Mouse (Mus musculus): ENCODE data around the gene Tigd3. TPM values are rescaled to one million over a fixed set of nuclear protein-coding genes. Genes with fewer than 3 reads are reported as not detected.
A peak's percentile ranks its signal among the peaks of the same experiment; 100 is the strongest.

Gene Tigd3
- polyA plus RNA-seq, 1 experiment from 2014 or later = 1.4 TPM

DNA sequence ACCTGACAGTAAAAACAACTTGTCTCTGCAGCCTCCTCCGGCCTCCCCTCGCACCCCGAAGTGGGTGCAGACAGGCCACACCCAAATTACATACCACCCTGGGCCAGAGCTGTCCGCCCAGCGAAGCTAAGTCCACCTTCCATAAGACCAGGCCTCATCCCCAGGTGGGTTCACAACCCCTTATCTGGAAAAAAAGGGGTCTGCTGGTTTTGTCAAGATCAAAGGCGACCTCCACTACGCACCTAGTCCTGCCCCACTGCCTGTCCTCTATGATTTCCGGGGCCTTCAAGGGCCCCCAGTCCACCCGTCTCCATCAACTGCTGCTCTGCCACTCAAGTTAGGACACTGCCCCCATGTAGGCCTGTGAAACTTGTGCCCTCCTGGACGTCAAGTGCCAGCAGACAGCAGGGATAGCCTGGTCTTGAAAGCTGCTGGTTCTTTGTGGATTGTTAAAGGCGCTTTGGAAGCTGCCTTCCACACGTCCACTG lies 49.1 kb downstream of the Tigd3 start:
- peak overlapping the region; percentile 57 for H3K4me2 ChIP-seq (ENCODE audit: low read depth, low read length)
- H3K9ac ChIP-seq (ENCODE audit: low read depth, low read length) = peak overlapping the region; percentile 60
- H3K4me1 ChIP-seq (ENCODE audit: control insufficient read depth, insufficient read depth, low read length) = peaks cover 70% of the 10 kb centered on the region
- DNase-seq (ENCODE audit: low spot score) (no peak), ATAC-seq (ENCODE audit: low read depth) (no peak)
- whole genome bisulfite sequencing = 64% methylated on average over 12 of the region's 12 CpGs
- H3K27me3 ChIP-seq (replicated peaks; ENCODE audit: control insufficient read depth, insufficient read depth, low read length) = no peaks in the 10 kb centered on the region
- H3K9me3 ChIP-seq (ENCODE audit: control insufficient read depth, low read length) = no peaks in the 10 kb centered on the region
- no peaks in the 10 kb centered on the region for H3K36me3 ChIP-seq (ENCODE audit: control insufficient read depth, insufficient read depth, low read length)
- H3K27ac ChIP-seq (replicated peaks; ENCODE audit: low read depth, low read length) = peak overlapping the region; percentile 96
- peak overlapping the region; percentile 32 for H3K4me3 ChIP-seq (ENCODE audit: low read depth, low read length)

DNA sequence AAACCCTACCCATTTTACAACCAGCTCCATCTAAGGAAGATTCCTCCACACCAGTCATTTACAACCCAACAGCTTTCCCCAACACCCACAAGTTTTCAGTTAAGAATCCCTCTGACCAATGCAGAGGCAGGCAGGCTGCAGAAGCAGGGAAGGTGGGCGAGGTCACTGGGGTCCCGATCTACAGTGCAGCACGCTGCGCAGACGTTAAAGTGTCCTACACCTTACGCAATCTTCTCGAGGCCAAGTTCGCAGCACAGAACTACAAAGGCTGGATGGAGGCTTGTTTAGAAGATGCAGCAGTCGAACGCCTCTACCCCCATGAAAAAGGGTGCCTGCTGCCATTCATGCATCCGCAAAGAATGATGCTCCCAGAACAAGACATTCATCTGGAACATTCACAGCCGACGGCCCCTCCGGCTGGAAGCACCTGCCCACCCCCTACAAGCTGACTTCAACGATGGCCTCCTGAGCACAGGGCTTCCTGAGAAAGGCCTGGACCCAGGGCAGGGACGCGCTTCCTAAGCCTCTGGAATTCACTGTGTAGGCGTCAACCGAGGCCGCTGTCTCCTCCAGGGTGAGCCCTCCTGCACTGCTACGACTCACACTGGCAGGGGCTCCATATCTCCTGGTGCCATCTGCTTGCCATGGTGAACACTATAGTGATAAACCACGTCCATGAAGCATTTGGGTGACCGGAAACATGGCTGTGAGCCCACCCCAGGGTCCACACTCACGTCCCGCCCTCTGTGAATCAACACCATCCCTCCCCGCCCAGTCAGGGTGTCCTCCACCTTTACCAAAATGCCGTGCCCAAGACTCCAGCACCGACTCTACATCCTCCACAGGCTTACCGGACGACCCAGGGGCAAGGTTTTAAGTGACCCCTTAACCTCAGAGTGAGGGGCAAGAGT lies 49.9 kb downstream of the Tigd3 start:
- no peak for DNase-seq (ENCODE audit: low spot score)
- H3K9ac ChIP-seq (ENCODE audit: low read depth, low read length) = peak overlapping the region; percentile 60
- H3K27ac ChIP-seq (replicated peaks; ENCODE audit: low read depth, low read length) = peak overlapping the region; percentile 96
- peak overlapping the region; percentile 57 for H3K4me2 ChIP-seq (ENCODE audit: low read depth, low read length)
- H3K4me3 ChIP-seq (ENCODE audit: low read depth, low read length) = peak overlapping the region; percentile 32
- 83% methylated on average over 30 of the region's 30 CpGs for WGBS
- H3K27me3 ChIP-seq (replicated peaks; ENCODE audit: control insufficient read depth, insufficient read depth, low read length) = no peaks in the 10 kb centered on the region
- H3K36me3 ChIP-seq (ENCODE audit: control insufficient read depth, insufficient read depth, low read length) = no peaks in the 10 kb centered on the region
- no peak for ATAC-seq (ENCODE audit: low read depth)
- no peaks in the 10 kb centered on the region for H3K9me3 ChIP-seq (ENCODE audit: control insufficient read depth, low read length)
- peaks cover 63% of the 10 kb centered on the region for H3K4me1 ChIP-seq (ENCODE audit: control insufficient read depth, insufficient read depth, low read length)

GRCm38 (mm10) chr19:5842785-5843730 lies 50.9 kb downstream of the Tigd3 start:
- Histone ChIP-seq H3K36me3 (ENCODE audit: control insufficient read depth, insufficient read depth, low read length) (no peaks in the 10 kb centered on the region), H3K4me2 (ENCODE audit: low read depth, low read length) (peak overlapping the region; percentile 57), H3K27ac (replicated peaks; ENCODE audit: low read depth, low read length) (peak overlapping the region; percentile 96; the same call in 1 of the 2 replicates), H3K4me3 (ENCODE audit: low read depth, low read length) (peak overlapping the region; percentile 32), H3K27me3 (replicated peaks; ENCODE audit: control insufficient read depth, insufficient read depth, low read length) (no peaks in the 10 kb centered on the region), H3K9me3 (ENCODE audit: control insufficient read depth, low read length) (no peaks in the 10 kb centered on the region), H3K4me1 (ENCODE audit: control insufficient read depth, insufficient read depth, low read length) (peaks cover 53% of the 10 kb centered on the region), H3K9ac (ENCODE audit: low read depth, low read length) (peak overlapping the region; percentile 60)
- 60% methylated on average over 9 of the region's 9 CpGs for WGBS
- no peak for DNase-seq (ENCODE audit: low spot score)
- no peak for ATAC-seq (ENCODE audit: low read depth)

DNA sequence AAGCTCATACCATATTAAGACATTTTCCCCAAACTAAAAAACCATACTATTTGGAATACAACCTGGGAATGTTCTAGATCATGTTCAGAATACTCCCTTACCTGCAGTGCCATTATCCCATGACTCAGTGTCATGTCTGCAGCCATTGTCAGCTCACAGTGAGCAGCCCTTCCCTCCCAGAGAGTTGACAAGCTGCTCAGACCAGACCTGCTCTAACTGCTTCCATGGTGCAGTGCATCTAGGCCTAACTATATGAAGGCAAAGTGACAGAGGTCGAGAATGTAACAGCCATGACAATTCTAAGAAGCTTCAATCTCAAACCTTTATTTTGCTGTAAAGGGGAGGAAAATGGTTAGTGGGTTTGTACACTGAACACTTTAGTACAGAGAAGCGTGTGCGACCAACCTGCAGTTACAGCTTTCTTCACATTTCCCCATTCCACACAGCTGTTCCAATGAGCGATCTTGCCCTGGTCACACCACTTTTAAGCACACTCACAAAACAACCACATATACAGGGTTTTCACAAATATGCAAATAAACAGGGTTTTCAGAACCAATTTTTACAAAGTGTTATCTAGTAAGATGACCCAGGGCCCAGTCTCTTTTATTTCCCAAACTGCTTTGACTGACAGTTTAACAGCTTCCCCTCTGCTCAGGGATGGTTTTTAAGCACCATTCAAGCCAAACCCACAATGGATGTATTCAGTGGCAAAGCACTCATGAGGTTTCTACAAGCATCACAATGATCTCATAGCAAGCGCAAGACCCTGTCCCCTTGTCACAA lies 51.8 kb downstream of the Tigd3 start:
- 0 out of 2 replicates have a peak overlapping the region, but pooled peaks have one; percentile 96 for H3K27ac ChIP-seq (replicated peaks; ENCODE audit: low read depth, low read length)
- peaks cover 45% of the 10 kb centered on the region for H3K4me1 ChIP-seq (ENCODE audit: control insufficient read depth, insufficient read depth, low read length)
- no peaks in the 10 kb centered on the region for H3K9me3 ChIP-seq (ENCODE audit: control insufficient read depth, low read length)
- 61% methylated on average over 5 of the region's 5 CpGs for WGBS
- H3K27me3 ChIP-seq (replicated peaks; ENCODE audit: control insufficient read depth, insufficient read depth, low read length) = no peaks in the 10 kb centered on the region
- DNase-seq (ENCODE audit: low spot score) (no peak), ATAC-seq (ENCODE audit: low read depth) (no peak)
- H3K36me3 ChIP-seq (ENCODE audit: control insufficient read depth, insufficient read depth, low read length) = no peaks in the 10 kb centered on the region
- no peak overlapping the region for H3K9ac ChIP-seq (ENCODE audit: low read depth, low read length)
- peak overlapping the region; percentile 32; the same call in 1 of the 2 replicates for H3K4me3 ChIP-seq (ENCODE audit: low read depth, low read length)
- H3K4me2 ChIP-seq (ENCODE audit: low read depth, low read length) = peak overlapping the region; percentile 57

- H3K4me3 ChIP-seq (ENCODE audit: low read depth, low read length) = no peak overlapping the region
- DNase-seq (ENCODE audit: low spot score) = no peak
- H3K27me3 ChIP-seq (replicated peaks; ENCODE audit: control insufficient read depth, insufficient read depth, low read length) = no peaks in the 10 kb centered on the region
- H3K27ac ChIP-seq (replicated peaks; ENCODE audit: low read depth, low read length) = peak overlapping the region; percentile 40; the same call in 1 of the 2 replicates
- H3K4me1 ChIP-seq (ENCODE audit: control insufficient read depth, insufficient read depth, low read length) = peaks cover 38% of the 10 kb centered on the region
- 66% methylated on average over 4 of the region's 4 CpGs for WGBS
- no peak overlapping the region for H3K9ac ChIP-seq (ENCODE audit: low read depth, low read length)
- peak overlapping the region; percentile 37; the same call in 1 of the 2 replicates for H3K4me2 ChIP-seq (ENCODE audit: low read depth, low read length)
- ATAC-seq (ENCODE audit: low read depth) = no peak
- H3K9me3 ChIP-seq (ENCODE audit: control insufficient read depth, low read length) = no peaks in the 10 kb centered on the region
- H3K36me3 ChIP-seq (ENCODE audit: control insufficient read depth, insufficient read depth, low read length) = no peaks in the 10 kb centered on the region
These were observed 52.5 kb downstream of the Tigd3 start for GRCm38 (mm10) chr19:5841389-5841946.

Other genes starting within 250 kb of the Tigd3 start
- 24.4 and 26.6 TPM in 2 replicates for gene Sipa1, start 230.4 kb downstream of the Tigd3 start, polyA plus RNA-seq (2014; fragmentation: Nextera tagmentation; extraction: Ambion mirVana)
- gene Map3k11, start 205.4 kb downstream of the Tigd3 start, polyA plus RNA-seq (2014; fragmentation: Nextera tagmentation; extraction: Ambion mirVana) = 18.9 and 23.3 TPM in 2 replicates
- gene Pcnx3, start 205.2 kb downstream of the Tigd3 start, polyA plus RNA-seq (2014; fragmentation: Nextera tagmentation; extraction: Ambion mirVana) = 24.1 and 32.1 TPM in 2 replicates
- 0.34 and 1.7 TPM in 2 replicates for gene Kcnk7, start 189.8 kb downstream of the Tigd3 start, polyA plus RNA-seq (2014; fragmentation: Nextera tagmentation; extraction: Ambion mirVana)
- 34.2 and 43.4 TPM in 2 replicates for gene Ehbp1l1, start 167.8 kb downstream of the Tigd3 start, polyA plus RNA-seq (2014; fragmentation: Nextera tagmentation; extraction: Ambion mirVana)
- 101 and 111 TPM in 2 replicates for gene Fam89b, start 164.5 kb downstream of the Tigd3 start, polyA plus RNA-seq (2014; fragmentation: Nextera tagmentation; extraction: Ambion mirVana)
- gene Ltbp3, start 153.2 kb downstream of the Tigd3 start, polyA plus RNA-seq (2014; fragmentation: Nextera tagmentation; extraction: Ambion mirVana) = 59.2 and 68.0 TPM in 2 replicates
- gene Scyl1, start 122.7 kb downstream of the Tigd3 start, polyA plus RNA-seq (2014; fragmentation: Nextera tagmentation; extraction: Ambion mirVana) = 78.3 and 79.8 TPM in 2 replicates
- gene Frmd8, start 18.9 kb downstream of the Tigd3 start, polyA plus RNA-seq (2014; fragmentation: Nextera tagmentation; extraction: Ambion mirVana) = 20.6 and 25.8 TPM in 2 replicates
- gene Slc25a45, start 16.3 kb downstream of the Tigd3 start, polyA plus RNA-seq (2014; fragmentation: Nextera tagmentation; extraction: Ambion mirVana) = 2.8 and 3.0 TPM in 2 replicates
- 124 and 143 TPM in 2 replicates for gene Dpf2, start 18.9 kb upstream of the Tigd3 start, polyA plus RNA-seq (2014; fragmentation: Nextera tagmentation; extraction: Ambion mirVana)
- 14.0 and 16.2 TPM in 2 replicates for gene Cdc42ep2, start 30.7 kb upstream of the Tigd3 start, polyA plus RNA-seq (2014; fragmentation: Nextera tagmentation; extraction: Ambion mirVana)
- 59.1 and 65.2 TPM in 2 replicates for gene Pola2, start 70.1 kb upstream of the Tigd3 start, polyA plus RNA-seq (2014; fragmentation: Nextera tagmentation; extraction: Ambion mirVana)
- not detected in 2 replicates for gene Slc22a20, start 92.0 kb upstream of the Tigd3 start, polyA plus RNA-seq (2014; fragmentation: Nextera tagmentation; extraction: Ambion mirVana)
- gene Capn1, start 121.7 kb upstream of the Tigd3 start, polyA plus RNA-seq (2014; fragmentation: Nextera tagmentation; extraction: Ambion mirVana) = 16.8 and 19.0 TPM in 2 replicates
- 32.1 and 34.9 TPM in 2 replicates for gene Syvn1, start 152.4 kb upstream of the Tigd3 start, polyA plus RNA-seq (2014; fragmentation: Nextera tagmentation; extraction: Ambion mirVana)
- gene Mrpl49, start 163.6 kb upstream of the Tigd3 start, polyA plus RNA-seq (2014; fragmentation: Nextera tagmentation; extraction: Ambion mirVana) = 67.5 and 69.8 TPM in 2 replicates
- 870 and 937 TPM in 2 replicates for gene Fau, start 163.7 kb upstream of the Tigd3 start, polyA plus RNA-seq (2014; fragmentation: Nextera tagmentation; extraction: Ambion mirVana)
- 33.1 and 33.6 TPM in 2 replicates for gene Znhit2, start 167.0 kb upstream of the Tigd3 start, polyA plus RNA-seq (2014; fragmentation: Nextera tagmentation; extraction: Ambion mirVana)
- 19.5 and 21.7 TPM in 2 replicates for gene Tm7sf2, start 174.2 kb upstream of the Tigd3 start, polyA plus RNA-seq (2014; fragmentation: Nextera tagmentation; extraction: Ambion mirVana)
- 52.0 and 66.5 TPM in 2 replicates for gene Vps51, start 183.1 kb upstream of the Tigd3 start, polyA plus RNA-seq (2014; fragmentation: Nextera tagmentation; extraction: Ambion mirVana)
- gene Tmem262, start 185.9 kb upstream of the Tigd3 start, polyA plus RNA-seq (2014; fragmentation: Nextera tagmentation; extraction: Ambion mirVana) = not detected in 2 replicates
- gene Gm28374, start 188.1 kb upstream of the Tigd3 start, polyA plus RNA-seq (2014; fragmentation: Nextera tagmentation; extraction: Ambion mirVana) = 0.28 and 0.67 TPM in 2 replicates
- gene Zfpl1, start 190.8 kb upstream of the Tigd3 start, polyA plus RNA-seq (2014; fragmentation: Nextera tagmentation; extraction: Ambion mirVana) = 66.2 and 81.8 TPM in 2 replicates
- 24.6 and 29.0 TPM in 2 replicates for gene Cdca5, start 190.8 kb upstream of the Tigd3 start, polyA plus RNA-seq (2014; fragmentation: Nextera tagmentation; extraction: Ambion mirVana)
- not detected in 2 replicates for gene AC131692.1, start 200.3 kb upstream of the Tigd3 start, polyA plus RNA-seq (2014; fragmentation: Nextera tagmentation; extraction: Ambion mirVana)
- 0.29 and 0.51 TPM in 2 replicates for gene Naaladl1, start 211.6 kb upstream of the Tigd3 start, polyA plus RNA-seq (2014; fragmentation: Nextera tagmentation; extraction: Ambion mirVana)
- 46.3 and 46.6 TPM in 2 replicates for gene Sac3d1, start 224.5 kb upstream of the Tigd3 start, polyA plus RNA-seq (2014; fragmentation: Nextera tagmentation; extraction: Ambion mirVana)
- gene Snx15, start 234.2 kb upstream of the Tigd3 start, polyA plus RNA-seq (2014; fragmentation: Nextera tagmentation; extraction: Ambion mirVana) = 26.7 and 27.5 TPM in 2 replicates
- 0.28 and 0.33 TPM in 2 replicates for gene Batf2, start 246.8 kb upstream of the Tigd3 start, polyA plus RNA-seq (2014; fragmentation: Nextera tagmentation; extraction: Ambion mirVana)
- gene Arl2, start 247.4 kb upstream of the Tigd3 start, polyA plus RNA-seq (2014; fragmentation: Nextera tagmentation; extraction: Ambion mirVana) = 73.4 and 80.6 TPM in 2 replicates